Mouse (Mus musculus) mouse embryonic stem cell (cell line): ENCODE measurements at regions not wholly inside any gene's neighbourhood (a gene's known extent, or its start where the extent isn't known, plus 50 kb on each side); places are given as distances from the start of the nearest gene placed in this dataset.

ENCODE experiments used
- in situ Hi-C, 2 experiments: fragments of 300-500 bp; cut with MboI; formaldehyde crosslinking; loops; 1 replicate in 1 of 2; 3 replicates in 1 of 2; pipeline ENCODE4 v1.14.3; 2019 to 2020; ENCODE audit warnings: low sequenced_read_pairs in 2 of 2, low pct_unique_long_range_greater_than_20kb in 1 of 2, mixed read lengths in 1 of 2; ENCODE audit not compliant: unreplicated experiment in 1 of 2

GRCm38 (mm10) chr19:14380898-14381297 lies 217.0 kb downstream of the Tle4 start:
- in situ Hi-C loops: loop anchor here in 1 of 2 experiments (10.0 to 25.0 kb wide), 2 partner anchors 314 to 656 kb away; no protein-coding TSS in a partner anchor

DNA sequence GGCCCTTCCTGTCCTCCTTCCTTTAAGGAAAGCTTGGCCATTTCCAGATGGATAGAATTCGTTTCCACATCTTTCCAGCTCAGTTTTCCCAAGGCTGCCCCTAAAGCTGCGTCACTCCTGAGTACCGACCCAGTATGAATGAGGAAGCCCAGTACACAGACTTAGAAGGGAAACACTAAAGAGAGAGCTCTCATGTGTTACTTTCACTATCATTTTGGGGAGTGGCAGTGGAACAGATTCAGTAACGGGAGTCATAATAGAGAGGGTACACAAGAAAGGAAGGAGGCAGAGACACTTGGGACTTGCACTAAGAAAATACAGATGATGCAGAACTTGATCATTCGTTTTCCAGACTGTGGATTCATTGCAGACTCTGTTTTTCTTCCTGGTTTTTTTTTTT lies 210.1 kb downstream of the Tle4 start:
- in situ Hi-C loops: loop anchor here in 1 of 2 experiments (10.0 to 25.0 kb wide), 2 partner anchors 307 to 650 kb away; no protein-coding TSS in a partner anchor

DNA sequence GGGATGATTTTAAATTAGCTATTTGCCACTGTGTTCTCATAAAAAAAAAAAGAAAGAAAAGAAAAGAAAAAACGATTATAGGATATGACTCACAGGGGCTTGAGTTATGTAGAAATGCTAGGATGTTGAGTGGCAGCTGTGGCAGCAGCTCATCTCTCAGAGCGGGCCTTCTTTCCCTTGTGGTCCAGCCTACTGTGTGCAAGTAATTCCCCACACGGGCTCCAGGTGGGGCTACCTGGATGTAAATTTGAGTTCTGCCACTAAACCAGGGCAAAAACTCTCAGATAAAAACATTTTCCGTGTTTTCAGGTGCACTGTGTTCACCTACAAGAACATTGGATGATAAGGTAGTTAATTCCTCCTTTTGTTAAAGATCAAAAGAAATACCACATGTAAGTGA lies 209.3 kb downstream of the Tle4 start:
- in situ Hi-C loops: loop anchor here in 1 of 2 experiments (10.0 to 25.0 kb wide), 2 partner anchors 306 to 649 kb away; no protein-coding TSS in a partner anchor

DNA sequence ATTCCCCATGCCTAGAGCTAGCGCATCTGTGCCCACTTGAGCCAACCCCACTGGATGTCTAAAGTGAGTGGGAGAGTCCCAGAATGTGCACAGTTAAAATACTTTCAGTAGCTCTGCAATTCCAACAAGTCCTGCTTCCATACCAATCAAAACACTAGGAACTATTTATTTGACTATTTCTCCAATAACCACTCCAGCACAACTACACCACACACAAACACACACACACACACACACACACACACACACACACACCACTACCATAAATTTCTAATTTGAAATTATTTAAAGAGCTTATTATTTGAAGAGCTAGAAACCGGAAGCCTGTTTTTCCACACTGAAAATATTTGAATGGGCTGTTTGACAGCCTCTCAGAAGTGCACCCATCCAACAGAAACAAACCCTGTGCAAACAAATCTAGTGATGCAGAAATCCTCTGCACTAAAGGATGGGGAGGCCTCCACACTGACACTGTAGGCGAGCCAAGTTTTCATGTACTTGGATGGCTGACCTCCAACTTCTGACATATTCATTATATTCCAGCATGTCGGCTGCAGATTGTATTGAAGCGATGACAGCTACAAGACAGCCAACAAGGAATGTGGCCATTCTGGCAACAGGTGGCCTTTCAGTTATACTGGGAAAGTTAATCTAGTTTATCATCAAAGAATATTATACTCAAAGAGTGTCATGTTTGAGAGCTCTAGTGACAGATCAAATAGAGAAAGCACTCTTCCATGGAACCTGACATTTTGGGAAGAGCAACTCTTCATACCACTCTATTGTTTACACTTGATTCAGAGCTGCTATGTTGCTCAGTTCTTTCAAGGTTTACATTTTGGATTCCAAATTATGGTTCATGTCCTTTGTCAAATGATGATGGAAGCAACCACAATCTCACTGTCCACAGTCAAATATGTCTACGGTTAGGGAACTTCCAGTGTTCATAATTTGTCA lies 207.7 kb downstream of the Tle4 start:
- in situ Hi-C loops: loop anchor here in 1 of 2 experiments (10.0 to 25.0 kb wide), 2 partner anchors 305 to 647 kb away; no protein-coding TSS in a partner anchor

DNA sequence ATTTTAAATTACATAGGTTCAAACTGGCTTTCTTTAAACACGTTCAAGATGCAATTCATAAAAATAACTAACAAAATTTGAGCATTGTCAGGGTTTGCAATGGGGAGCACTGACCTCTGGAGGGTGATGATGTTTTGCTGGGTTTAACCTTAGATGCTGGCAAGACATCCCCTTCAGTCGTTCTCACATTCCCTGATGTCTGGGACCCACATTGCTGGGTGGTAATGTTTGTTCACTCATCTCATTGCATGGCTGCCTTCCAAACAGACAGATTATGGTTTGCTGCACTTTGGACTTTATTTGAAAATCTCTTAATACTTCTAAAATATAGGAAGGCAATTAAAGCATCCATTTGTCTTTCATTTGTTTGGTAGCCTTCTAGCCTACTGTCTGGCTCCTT lies 206.9 kb downstream of the Tle4 start:
- in situ Hi-C loops: loop anchor here in 1 of 2 experiments (25.0 kb wide), 1 partner anchor 646 kb away; no protein-coding TSS in a partner anchor
